Mouse (Mus musculus) stomach, embryonic 16.5 days (tissue): Measurements from ENCODE around the gene Rnf126. TPM values are rescaled to one million over a fixed set of nuclear protein-coding genes. Genes with fewer than 3 reads are reported as not detected.
"Not testable (repeated sequence)": the region's sequence is repeated elsewhere in the genome, so short reads cannot be mapped to it uniquely, and the experiment has no call there.

Experiments
- ATAC-seq: fragments of 200-750 bp; cut with Nextera tagmentation; 2 replicates; pipeline ENCODE4 v1.8.0; 2017; ENCODE audit warnings: moderate number of reproducible peaks, moderate TSS enrichment; ENCODE audit not compliant: insufficient read depth, low FRiP score
- H3K27ac ChIP-seq: fragments of 300-500 bp; sonication (generic); 2 replicates; pipeline ENCODE4 v1.5.1; 2014; ENCODE audit warnings: low read length
- H3K27me3 ChIP-seq: fragments of 300-500 bp; sonication (generic); 2 replicates; pipeline ENCODE4 v1.6.1; 2014; ENCODE audit warnings: low read length, control low read depth, mixed read lengths; ENCODE audit not compliant: control insufficient read depth, insufficient read depth
- H3K36me3 ChIP-seq: fragments of 300-500 bp; sonication (generic); 2 replicates; pipeline ENCODE4 v1.6.1; 2014; ENCODE audit warnings: low read length; ENCODE audit not compliant: control insufficient read depth, insufficient read depth
- H3K4me1 ChIP-seq: fragments of 300-500 bp; sonication (generic); 2 replicates; pipeline ENCODE4 v1.6.1; 2014; ENCODE audit warnings: low read length, control low read depth, mixed read lengths; ENCODE audit not compliant: control insufficient read depth, insufficient read depth
- H3K4me2 ChIP-seq: fragments of 300-500 bp; sonication (generic); 2 replicates; pipeline ENCODE4 v1.6.1; 2014; ENCODE audit warnings: low read depth, low read length, mixed read lengths
- H3K4me3 ChIP-seq: fragments of 300-500 bp; sonication (generic); replicated peaks from 2 replicates; pipeline ENCODE4 v1.5.1; 2014; ENCODE audit warnings: mild to moderate bottlenecking, low read length
- H3K9ac ChIP-seq: fragments of 300-500 bp; sonication (generic); 2 replicates; pipeline ENCODE4 v1.6.1; 2014; ENCODE audit warnings: low read length
- H3K9me3 ChIP-seq: fragments of 300-500 bp; sonication (generic); replicated peaks from 2 replicates; pipeline ENCODE4 v1.6.1; 2016; ENCODE audit warnings: low read length, control low read depth; ENCODE audit not compliant: control insufficient read depth
- WGBS: fragments of 180-500 bp; shearing (Covaris S2); extraction: QIAGEN DNeasy Blood & Tissue Kit; methylation state at CpG from one replicate; pipeline ENCODE4 v1.1.7; 2014; 5-methylcytosine and 5-hydroxymethylcytosine counted together
- polyA plus RNA-seq: library from polyadenylated mRNA; unstranded; fragments of >200 nt; fragmentation: Nextera tagmentation; extraction: Ambion mirVana; gene quantifications from 2 replicates; pipeline ENCODE4 v1.2.1, GENCODE M21; 2015

The Rnf126 gene
- polyA plus RNA-seq, 1 experiment from 2014 or later = 34.8 TPM

GRCm38 (mm10) chr10:79760603-79761143 is 6.1 kb downstream of the Rnf126 start:
- ATAC-seq = no peak
- 86% methylated on average over 11 of the region's 11 CpGs for WGBS
- Histone ChIP-seq H3K36me3 (peaks cover 30% of the 10 kb centered on the region), H3K4me1 (peaks cover 20% of the 10 kb centered on the region), H3K9ac (no peak overlapping the region), H3K4me3 (no peak overlapping the region), H3K9me3 (no peaks in the 10 kb centered on the region), H3K27me3 (no peaks in the 10 kb centered on the region), H3K4me2 (no peak overlapping the region), H3K27ac (no peak overlapping the region)

- H3K9ac ChIP-seq, H3K27me3 ChIP-seq, H3K27ac ChIP-seq, H3K4me3 ChIP-seq, H3K9me3 ChIP-seq, H3K4me2 ChIP-seq, ATAC-seq: not testable (repeated sequence)
- WGBS = 84% methylated on average over 1 of the region's 1 CpGs
- peaks cover 11% of the 10 kb centered on the region for H3K4me1 ChIP-seq
- H3K36me3 ChIP-seq = peaks cover 30% of the 10 kb centered on the region
Observed at GRCm38 (mm10) chr10:79759675-79760074, 7.1 kb downstream of the Rnf126 start.

- WGBS = 88% methylated on average over 24 of the region's 24 CpGs
- H3K9me3 ChIP-seq = no peaks in the 10 kb centered on the region
- H3K36me3 ChIP-seq = peaks cover 30% of the 10 kb centered on the region
- no peak overlapping the region for H3K9ac ChIP-seq
- no peaks in the 10 kb centered on the region for H3K27me3 ChIP-seq
- no peak overlapping the region for H3K4me2 ChIP-seq
- H3K27ac ChIP-seq = no peak overlapping the region
- no peak for ATAC-seq
- peaks cover 2% of the 10 kb centered on the region; the same call in 1 of the 2 replicates for H3K4me1 ChIP-seq
- no peak overlapping the region for H3K4me3 ChIP-seq
Observed at GRCm38 (mm10) chr10:79756660-79757059, 10.1 kb downstream of the Rnf126 start.

GRCm38 (mm10) chr10:79755854-79756253 is 10.9 kb downstream of the Rnf126 start:
- no peak overlapping the region for H3K9ac ChIP-seq
- WGBS = 74% methylated on average over 3 of the region's 3 CpGs

GRCm38 (mm10) chr10:79754856-79755516 is 11.8 kb downstream of the Rnf126 start, which contains the start of gene Fgf22:
Fgf22 (plus strand) TSS chr10:79755076.
- peak within 1 kb of the TSS; percentile 65 for H3K4me2 ChIP-seq
- H3K4me3 ChIP-seq = peak within 1 kb of the TSS; percentile 29
- peak; percentile 84 for ATAC-seq
- no peak within 1 kb of the TSS for H3K27ac ChIP-seq
- peaks cover 2% of the 10 kb centered on the region; the same call in 1 of the 2 replicates for H3K4me1 ChIP-seq
- WGBS = 3% methylated on average over 36 of the region's 36 CpGs
- H3K36me3 ChIP-seq = peaks cover 18% of the 10 kb centered on the region
- H3K9ac ChIP-seq = peak within 1 kb of the TSS; percentile 48; the same call in 1 of the 2 replicates
- H3K9me3 ChIP-seq = no peaks in the 10 kb centered on the region
- H3K27me3 ChIP-seq = no peaks in the 10 kb centered on the region

More at GRCm38 (mm10) chr10:79755854-79756253, 10.9 kb downstream of the Rnf126 start:
- no peak overlapping the region for H3K27ac ChIP-seq
- H3K27me3 ChIP-seq = no peaks in the 10 kb centered on the region
- peaks cover 23% of the 10 kb centered on the region for H3K36me3 ChIP-seq
- H3K4me2 ChIP-seq = no peak overlapping the region
- H3K4me3 ChIP-seq = no peak overlapping the region
- H3K9me3 ChIP-seq = no peaks in the 10 kb centered on the region
- H3K4me1 ChIP-seq = peaks cover 2% of the 10 kb centered on the region; the same call in 1 of the 2 replicates
- no peak for ATAC-seq

GRCm38 (mm10) chr10:79748496-79748895 is 18.3 kb downstream of the Rnf126 start:
- 0 out of 2 replicates have a peak, but pooled peaks cover 5% of the 10 kb centered on the region for H3K36me3 ChIP-seq
- H3K27ac ChIP-seq = no peak overlapping the region
- peaks cover 8% of the 10 kb centered on the region for H3K4me1 ChIP-seq
- no peak for ATAC-seq
- no peak overlapping the region for H3K4me2 ChIP-seq
- 82% methylated on average over 6 of the region's 6 CpGs for WGBS
- H3K4me3 ChIP-seq = no peak overlapping the region
- no peaks in the 10 kb centered on the region for H3K27me3 ChIP-seq
- no peak overlapping the region for H3K9ac ChIP-seq
- no peaks in the 10 kb centered on the region for H3K9me3 ChIP-seq

- Histone ChIP-seq H3K9me3 (no peaks in the 10 kb centered on the region), H3K4me3 (peak overlapping the region; percentile 82), H3K27me3 (no peaks in the 10 kb centered on the region), H3K4me2 (peak overlapping the region; percentile 58), H3K9ac (peak overlapping the region; percentile 66), H3K4me1 (peaks cover 8% of the 10 kb centered on the region), H3K27ac (0 out of 2 replicates have a peak overlapping the region, but pooled peaks have one; percentile 42), H3K36me3 (peaks cover 9% of the 10 kb centered on the region)
- peak; percentile 68 for ATAC-seq
- WGBS = 20% methylated on average over 6 of the region's 6 CpGs
Observed at GRCm38 (mm10) chr10:79746774-79747151, 20.0 kb downstream of the Rnf126 start.

- WGBS = 3% methylated on average over 38 of the region's 38 CpGs
- peak; percentile 97 for ATAC-seq
- H3K4me1 ChIP-seq = peaks cover 8% of the 10 kb centered on the region
- peaks cover 15% of the 10 kb centered on the region for H3K36me3 ChIP-seq
- H3K27me3 ChIP-seq = no peaks in the 10 kb centered on the region
- H3K4me2 ChIP-seq = peak within 1 kb of the TSS; percentile 77
- H3K4me3 ChIP-seq = peak within 1 kb of the TSS; percentile 82
- H3K9me3 ChIP-seq = no peaks in the 10 kb centered on the region
- 0 out of 2 replicates have a peak within 1 kb of the TSS, but pooled peaks have one; percentile 42 for H3K27ac ChIP-seq
- peak within 1 kb of the TSS; percentile 87 for H3K9ac ChIP-seq
Observed at GRCm38 (mm10) chr10:79745898-79746773, 20.6 kb downstream of the Rnf126 start, which contains the start of gene Polrmt. Polrmt (minus strand) TSS chr10:79746581.
